Mouse (Mus musculus): ENCODE data around the gene Gpr153.

The Gpr153 gene

DNA sequence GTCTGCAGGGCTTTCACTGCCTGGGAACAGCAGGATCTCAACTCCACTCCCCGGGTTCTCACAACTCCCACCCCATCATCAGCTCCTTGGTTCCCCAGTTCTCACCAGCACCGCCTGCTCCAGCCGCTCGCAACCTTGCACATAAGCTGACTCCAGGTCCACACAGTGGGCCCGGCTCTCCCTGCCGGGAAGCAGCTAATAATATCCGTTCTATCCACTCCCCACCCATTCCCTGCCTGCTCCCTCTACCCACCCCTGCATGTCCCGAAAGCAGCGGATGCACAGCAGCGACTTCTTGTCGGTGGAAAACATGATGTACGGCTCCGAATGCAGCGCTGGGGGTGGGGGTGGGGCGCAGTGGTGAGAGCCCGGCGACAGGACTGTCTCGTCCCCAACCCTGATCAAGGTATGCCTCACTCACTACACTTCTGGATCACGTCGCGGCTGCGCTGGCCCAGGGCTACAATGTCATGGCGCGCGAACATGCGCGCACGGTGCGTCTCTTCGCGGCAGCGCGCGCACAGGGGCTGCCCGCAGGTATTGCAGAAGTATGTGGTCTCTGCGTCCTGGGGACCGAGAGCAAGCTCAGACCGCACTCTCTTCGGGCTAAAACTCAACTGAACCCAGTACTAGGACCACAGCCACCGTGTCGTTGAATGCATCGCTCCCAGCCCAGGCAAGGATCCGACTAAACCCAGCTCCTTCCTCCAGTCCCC, 41.6 kb downstream of the Gpr153 start:
- no peak for DNase-seq (ENCODE audit: low spot score)

DNA sequence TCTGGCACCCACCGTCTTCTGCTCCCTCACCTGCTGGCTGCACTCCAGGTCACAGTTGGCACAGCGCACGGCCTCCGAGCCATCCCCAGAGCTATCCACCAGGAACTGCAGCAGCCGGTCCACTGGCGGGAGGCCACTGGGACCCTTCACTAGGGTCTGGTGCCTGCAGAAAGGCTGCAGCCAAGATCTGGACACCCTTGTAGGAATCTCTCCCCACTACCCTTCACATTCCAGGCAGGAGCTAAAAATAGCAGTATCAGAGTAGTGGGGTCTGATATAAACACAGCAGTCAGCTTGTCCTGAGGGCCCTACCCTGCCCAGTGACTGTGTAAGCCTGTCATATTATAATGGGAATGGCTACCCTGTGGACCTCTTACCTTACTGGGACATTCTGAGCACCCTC, 43.6 kb downstream of the Gpr153 start:
- DNase-seq (ENCODE audit: low spot score) = no peak

DNA sequence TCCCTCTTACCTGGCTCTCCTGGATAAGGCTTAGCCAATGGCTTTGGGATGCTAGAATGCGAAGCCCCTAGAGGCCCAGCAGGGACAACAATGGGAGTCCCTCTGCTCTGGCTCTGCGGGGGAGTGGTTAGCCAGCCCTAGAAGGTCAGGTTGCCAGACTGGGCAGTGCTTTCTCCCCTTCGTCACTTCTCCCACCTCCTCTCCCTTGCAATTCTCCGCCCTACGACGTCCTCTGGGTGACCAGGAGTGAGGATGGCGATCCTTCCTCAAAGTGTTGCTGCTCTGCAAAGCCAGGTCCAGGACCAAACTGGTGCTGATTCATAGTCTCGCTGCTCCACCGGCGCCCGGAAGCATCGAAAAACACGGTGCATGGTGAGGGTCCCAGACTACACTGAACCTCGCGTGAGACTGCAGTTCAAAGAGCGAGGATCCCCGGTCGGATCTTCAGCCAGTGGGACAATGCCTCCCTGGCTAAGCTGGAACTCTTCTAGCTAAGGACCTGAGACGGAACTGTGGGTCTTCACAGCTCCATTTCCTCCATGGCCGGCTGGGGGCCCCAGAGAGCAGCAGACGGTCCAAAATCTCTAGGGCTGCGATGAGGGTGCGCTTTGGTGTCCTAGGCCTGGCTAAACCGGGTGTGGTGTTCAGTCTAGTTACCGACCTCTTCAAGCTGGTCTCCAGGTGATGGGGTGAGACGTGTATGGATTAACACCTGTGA, 44.6 kb downstream of the Gpr153 start, which contains the start of gene Rnf207:
Gene Rnf207 (minus strand): TSS at position 477 of the 718 bp plus-strand sequence.
- no peak for DNase-seq (ENCODE audit: low spot score)

DNA sequence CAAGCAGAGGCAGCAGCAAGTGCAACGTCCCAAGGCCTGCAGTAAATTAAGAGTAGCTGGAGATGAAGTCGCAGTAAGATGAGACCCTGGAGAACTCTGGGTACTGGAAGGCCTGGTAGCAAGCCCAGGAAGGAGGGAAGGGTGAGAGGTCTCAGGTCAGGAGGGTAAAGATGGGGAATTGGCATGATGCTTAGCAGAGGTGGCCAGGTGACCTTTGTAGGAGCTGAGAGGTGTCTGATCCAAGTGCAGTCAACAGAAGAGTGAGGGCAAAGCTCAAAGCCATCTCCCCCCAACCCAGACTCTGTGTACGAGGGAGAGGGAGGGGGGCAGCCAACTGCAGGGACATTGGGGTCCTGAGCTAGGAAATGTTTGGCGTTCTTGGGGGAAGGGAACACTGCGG, 47.4 kb downstream of the Gpr153 start:
- DNase-seq (ENCODE audit: low spot score) = no peak

DNA sequence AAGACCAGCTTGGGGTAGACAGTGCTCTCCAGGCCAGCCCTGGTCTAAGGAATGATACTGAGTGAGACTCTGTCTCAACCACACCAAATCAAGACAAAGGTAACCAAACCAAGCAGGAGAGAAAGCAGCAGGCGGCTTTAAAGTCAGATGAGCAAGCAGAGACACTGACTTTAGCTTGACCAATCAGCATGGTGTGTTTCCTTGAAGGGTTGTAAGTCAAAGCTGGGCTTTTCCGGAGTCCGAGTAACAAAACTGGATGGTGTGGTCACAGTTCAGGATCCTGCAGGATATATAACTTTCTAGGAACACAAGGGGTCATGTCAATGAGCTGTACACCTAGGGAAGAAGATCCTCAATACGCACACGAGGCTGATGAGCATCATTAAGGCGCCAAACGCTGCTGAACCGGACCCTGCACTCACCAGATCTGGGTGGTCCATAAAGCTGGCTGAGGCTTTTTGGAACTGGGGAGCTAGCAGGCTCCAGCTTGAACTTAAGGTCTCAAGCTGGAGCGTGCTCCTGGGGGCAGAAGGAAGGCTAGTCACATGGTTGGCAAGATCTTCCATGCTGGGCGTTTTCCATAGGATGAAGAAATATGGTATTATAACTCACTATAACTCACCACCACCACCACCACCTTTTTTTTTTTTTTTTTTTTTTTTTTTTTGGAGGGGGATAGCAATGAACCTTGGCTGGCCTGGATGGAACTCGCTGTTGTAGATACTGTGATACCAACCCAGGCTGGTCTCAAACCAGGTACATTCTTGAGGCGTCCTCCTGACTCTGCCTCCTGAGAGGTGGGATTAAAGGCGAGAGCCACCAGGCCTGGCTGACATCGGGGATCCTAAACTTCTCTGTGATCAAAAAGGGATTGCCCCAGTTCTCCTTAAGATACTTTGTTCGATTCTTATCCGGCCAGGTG, 50.9 kb downstream of the Gpr153 start:
- DNase-seq (ENCODE audit: low spot score) = no peak

DNA sequence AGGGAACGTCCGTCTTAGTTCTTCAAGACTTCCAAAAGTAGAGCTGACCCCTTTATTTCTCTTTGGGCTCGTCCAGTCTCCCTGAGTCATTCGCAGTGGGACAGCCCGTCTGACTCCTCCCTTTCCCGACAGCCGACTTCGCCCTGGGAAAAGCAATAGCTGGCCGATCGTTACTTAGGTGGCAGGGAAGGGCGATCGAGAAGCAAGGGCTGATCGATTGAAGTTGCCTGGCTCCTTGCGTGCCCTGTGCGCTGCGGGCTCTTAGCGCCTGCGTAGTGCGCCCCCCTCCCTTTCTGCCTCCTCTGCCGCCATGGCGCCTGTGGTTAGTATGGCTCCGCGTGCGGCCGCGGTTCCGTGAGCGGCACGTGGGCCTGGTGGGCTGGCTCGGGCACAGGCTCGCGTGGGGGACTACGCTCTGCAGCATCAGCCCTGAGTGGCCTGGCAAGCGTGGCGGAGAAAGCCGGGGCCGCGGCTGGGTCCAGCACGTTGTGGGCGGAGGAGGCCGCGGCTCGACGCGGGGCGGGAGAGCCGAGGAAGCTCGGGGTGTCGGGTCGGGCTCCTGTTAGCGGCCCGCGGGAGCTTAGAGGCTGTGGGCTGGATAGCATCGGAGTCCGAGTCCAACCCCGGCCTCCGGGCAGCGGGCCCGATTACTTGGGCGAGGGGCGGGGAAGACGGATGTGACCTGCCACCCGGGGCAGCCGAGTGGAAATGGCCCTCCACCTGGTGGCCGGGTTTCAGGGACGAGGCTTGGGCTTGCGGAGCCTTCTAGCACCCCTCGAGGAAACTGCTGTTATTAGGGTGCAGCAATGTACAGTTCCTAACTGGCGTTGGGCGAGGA, 51.8 kb downstream of the Gpr153 start, which contains the start of gene Rpl22:
Gene Rpl22 (plus strand): TSS at position 169 of the 838 bp plus-strand sequence.
- DNase-seq (ENCODE audit: low spot score) = peak; percentile 96

DNA sequence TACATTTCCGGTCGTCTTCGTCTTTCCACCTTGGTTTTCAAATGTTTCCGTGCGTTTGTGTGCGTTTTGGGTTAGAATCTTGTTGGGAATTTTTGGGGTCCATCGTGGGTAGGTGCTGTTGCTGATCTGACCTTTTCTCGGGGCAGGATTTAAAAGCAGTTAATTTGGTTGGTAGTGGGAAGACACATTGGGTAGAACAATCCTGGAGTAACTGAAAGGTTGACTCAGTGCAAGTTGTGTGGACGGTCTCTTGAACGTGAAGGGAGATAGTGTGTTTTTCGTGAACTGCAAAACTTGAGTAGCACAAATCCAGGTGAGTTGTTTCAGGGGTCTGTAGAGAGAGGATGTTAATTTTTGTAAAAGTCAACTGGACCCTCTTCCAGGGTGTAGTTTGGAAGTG, 52.5 kb downstream of the Gpr153 start:
- no peak for DNase-seq (ENCODE audit: low spot score)

DNA sequence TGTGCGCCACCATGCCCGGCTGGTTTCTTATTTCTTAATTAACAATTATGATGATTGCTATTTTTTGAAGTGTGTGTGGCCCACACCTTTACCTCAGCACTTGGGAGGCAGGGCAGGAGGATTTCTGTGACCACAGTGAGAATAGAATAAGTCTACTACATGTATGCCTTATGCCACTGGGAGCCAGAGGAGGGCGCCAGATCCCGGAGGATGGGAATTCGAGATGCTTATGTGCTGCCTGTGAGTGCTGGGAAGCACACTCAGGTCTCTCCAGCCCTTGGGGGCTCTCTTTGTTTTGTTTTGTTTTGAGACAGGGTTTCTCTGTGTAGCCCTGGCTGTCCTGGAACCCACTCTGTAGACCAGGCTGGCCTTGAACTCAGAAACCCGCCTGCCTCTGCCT, 54.7 kb downstream of the Gpr153 start:
- peak; percentile 34 for DNase-seq (ENCODE audit: low spot score)

DNA sequence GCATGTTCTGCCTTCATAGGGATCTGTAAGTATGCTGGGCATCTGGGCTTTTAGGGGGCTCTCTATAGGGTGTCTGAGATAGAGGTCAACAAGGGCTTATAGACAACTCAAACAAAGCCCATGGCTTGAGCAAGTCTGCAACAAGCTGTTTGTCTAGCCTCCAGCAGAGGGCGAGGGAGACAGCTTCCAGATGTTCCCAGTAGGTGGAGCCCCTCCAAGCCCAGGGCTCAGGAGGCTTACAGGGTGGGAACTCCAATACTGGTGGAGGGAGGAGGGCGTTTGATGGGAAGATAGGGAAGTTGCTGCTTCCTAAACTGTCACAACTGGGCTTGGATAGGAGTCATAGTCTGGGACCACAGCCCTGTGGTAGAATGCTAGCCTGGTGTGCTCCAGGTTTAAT, 58.9 kb downstream of the Gpr153 start:
- DNase-seq (ENCODE audit: low spot score) = peak; percentile 44

DNA sequence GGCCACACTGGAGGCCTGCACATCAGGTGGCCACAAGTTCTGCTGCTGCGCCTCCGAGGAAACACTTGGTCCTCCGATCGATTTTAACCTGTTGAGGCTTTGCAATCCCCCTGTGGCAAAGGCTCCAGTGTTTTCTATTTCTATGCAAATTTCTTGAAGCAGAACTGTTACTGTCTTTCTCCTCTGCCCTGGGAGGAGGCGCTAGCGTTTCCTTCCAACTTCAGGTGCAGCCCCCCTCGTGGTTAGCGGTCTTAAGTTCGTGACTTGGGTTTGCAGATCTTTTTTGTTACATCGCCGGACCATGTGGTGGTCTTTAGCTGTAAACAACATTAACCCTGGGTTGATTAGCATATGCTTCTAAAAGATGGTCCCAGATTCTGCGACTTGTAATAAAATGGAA, 59.6 kb downstream of the Gpr153 start:
- DNase-seq (ENCODE audit: low spot score) = no peak

Data from yolk sac, embryonic 10.5 days (tissue).